Mouse (Mus musculus): ENCODE data around the gene Plch1.

DNA sequence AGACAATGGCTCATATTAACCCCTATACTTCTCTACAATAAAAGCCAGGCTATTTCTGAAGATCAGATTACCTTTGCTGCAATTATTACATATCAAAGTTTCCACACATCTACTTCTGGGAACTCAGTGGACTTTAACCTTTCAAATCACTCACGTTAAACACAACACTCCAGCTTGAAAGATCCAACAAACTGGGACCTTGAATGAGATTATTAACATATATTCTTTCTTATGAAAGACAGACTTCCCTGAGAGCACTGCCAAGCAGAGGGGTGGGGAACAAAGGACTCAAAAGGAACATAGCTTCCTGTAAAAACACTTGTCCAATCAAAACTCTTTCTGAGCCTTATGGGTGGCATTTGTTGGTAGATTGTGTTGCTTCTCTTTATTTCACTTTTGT lies 85.1 kb downstream of the Plch1 start:
- TF ChIP-seq CTCF (IDR thresholded peaks at IDR 0.05) (no peak), EP300 (IDR thresholded peaks at IDR 0.05; ENCODE audit: insufficient read depth, low read depth, low read length) (no peak)

All from heart, adult 2 months (tissue).